Mouse (Mus musculus) MEL (cell line): ENCODE data around the gene Npnt.

ENCODE experiments used
- CTCF ChIP-seq, 3 experiments: IDR thresholded peaks in 2 of 3; conservative IDR thresholded peaks in 1 of 3; 2 replicates each; pipeline ENCODE4 v1.5.1; 2011 to 2012; ENCODE audit warnings: low read length in 3 of 3, low read depth in 2 of 3, mild to moderate bottlenecking in 2 of 3, improper control_type of control experiment in 1 of 3, inconsistent platforms in 1 of 3, mixed read lengths in 1 of 3, moderate library complexity in 1 of 3; ENCODE audit not compliant: control insufficient read depth in 1 of 3, insufficient read depth in 1 of 3, poor library complexity in 1 of 3, severe bottlenecking in 1 of 3
- EP300 ChIP-seq, 2 experiments: IDR thresholded peaks; 2 replicates each; pipeline ENCODE4 v1.6.1; 2011; ENCODE audit warnings: improper control_type of control experiment in 2 of 2, low read length in 2 of 2, low read depth in 1 of 2, mild to moderate bottlenecking in 1 of 2
- MAFK ChIP-seq: IDR thresholded peaks from 2 replicates; pipeline ENCODE4 v1.6.1; 2011; ENCODE audit warnings: low read depth, mild to moderate bottlenecking, low read length, improper control_type of control experiment, borderline replicate concordance
- POLR2A ChIP-seq, 2 experiments: IDR thresholded peaks; 2 replicates each; pipeline ENCODE4 v1.6.1; 2011 to 2012; ENCODE audit warnings: low read length in 2 of 2, mild to moderate bottlenecking in 2 of 2, control low read depth in 1 of 2, improper control_type of control experiment in 1 of 2, low read depth in 1 of 2, moderate library complexity in 1 of 2; ENCODE audit not compliant: control insufficient read depth in 1 of 2, insufficient read depth in 1 of 2, poor library complexity in 1 of 2
- RCOR1 ChIP-seq: IDR thresholded peaks from 2 replicates; pipeline ENCODE4 v1.6.1; 2012; ENCODE audit warnings: low read depth, mild to moderate bottlenecking, inconsistent platforms, low read length, improper control_type of control experiment

- no peak for TF ChIP-seq EP300 (IDR thresholded peaks at IDR 0.05; ENCODE audit: low read depth in 1 of 2, low read length in 2 of 2)
- no peak for TF ChIP-seq POLR2A (IDR thresholded peaks at IDR 0.05; ENCODE audit: control insufficient read depth in 1 of 2, insufficient read depth in 1 of 2, low read depth in 1 of 2, low read length in 2 of 2, poor library complexity in 1 of 2)
- no peak for TF ChIP-seq CTCF (IDR thresholded peaks at IDR 0.05 in 2 of 3, conservative IDR thresholded peaks at IDR 0.05 in 1 of 3; ENCODE audit: control insufficient read depth in 1 of 3, insufficient read depth in 1 of 3, low read depth in 2 of 3, low read length in 3 of 3, poor library complexity in 1 of 3, severe bottlenecking in 1 of 3)
- TF ChIP-seq MAFK = no peak
- TF ChIP-seq RCOR1 = no peak
These were observed 113.0 kb downstream of the Npnt start for GRCm38 (mm10) chr3:132837134-132837533.
